Mouse (Mus musculus): Measurements from ENCODE around the gene Enoph1. TPM values are rescaled to one million over a fixed set of nuclear protein-coding genes. Genes with fewer than 3 reads are reported as not detected.

Enoph1 gene
- polyA plus RNA-seq (2015; fragmentation: Nextera tagmentation; extraction: Ambion mirVana): 28.2 and 29.5 TPM in 2 replicates

DNA sequence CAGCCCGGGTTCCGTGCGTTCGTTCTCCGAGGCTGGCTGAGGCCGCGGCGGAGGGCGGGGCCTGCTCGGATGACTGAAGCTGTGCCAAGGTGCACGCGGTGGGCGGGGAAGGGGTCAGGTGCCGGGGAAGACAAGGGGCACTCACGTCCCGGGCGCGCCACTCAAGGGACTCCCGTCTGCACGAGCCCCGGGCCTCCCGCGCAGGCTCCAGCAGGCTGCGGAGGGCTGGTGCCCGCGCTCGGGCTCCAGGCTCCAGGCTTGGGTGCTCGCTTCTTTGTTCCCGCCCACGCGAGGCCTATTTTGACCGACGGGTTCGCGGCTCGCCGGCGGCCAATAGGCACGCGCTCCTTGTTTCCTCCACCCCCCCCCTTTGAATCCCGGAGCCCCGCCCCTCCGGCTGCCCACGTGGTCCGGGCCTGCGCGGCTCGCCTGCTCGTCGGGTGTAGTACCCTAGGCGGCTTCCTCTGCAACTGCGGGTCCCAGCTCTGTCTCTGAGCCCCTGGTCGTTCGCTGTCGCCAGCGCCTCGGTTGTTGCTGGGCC lies at the start of gene Enoph1, which contains the start of gene Hnrnpdl:
Enoph1 (plus strand) TSS at position 384 of the 541 bp plus-strand sequence.
Hnrnpdl (minus strand) TSS at position 63 of the 541 bp plus-strand sequence.
- Histone ChIP-seq H3K4me1 (ENCODE audit: control insufficient read depth, insufficient read depth, low read length) (peaks cover 28% of the 10 kb centered on the region), H3K9ac (ENCODE audit: low read length) (peak within 1 kb of the TSS; percentile 99), H3K27me3 (ENCODE audit: control insufficient read depth, insufficient read depth, low read length) (no peaks in the 10 kb centered on the region), H3K4me3 (ENCODE audit: low read length) (peak within 1 kb of the TSS; percentile 81), H3K4me2 (ENCODE audit: low read depth, low read length) (peak within 1 kb of the TSS; percentile 96), H3K27ac (ENCODE audit: low read length) (peak within 1 kb of the TSS; percentile 98), H3K9me3 (replicated peaks; ENCODE audit: control insufficient read depth, low read length) (no peaks in the 10 kb centered on the region), H3K36me3 (ENCODE audit: control insufficient read depth, insufficient read depth) (peaks cover 7% of the 10 kb centered on the region)
- WGBS: under 1% methylated on average over 57 of the region's 57 CpGs
- ATAC-seq (replicated peaks; ENCODE audit: extremely low read depth, insufficient read depth, low FRiP score): peak; percentile 83

DNA sequence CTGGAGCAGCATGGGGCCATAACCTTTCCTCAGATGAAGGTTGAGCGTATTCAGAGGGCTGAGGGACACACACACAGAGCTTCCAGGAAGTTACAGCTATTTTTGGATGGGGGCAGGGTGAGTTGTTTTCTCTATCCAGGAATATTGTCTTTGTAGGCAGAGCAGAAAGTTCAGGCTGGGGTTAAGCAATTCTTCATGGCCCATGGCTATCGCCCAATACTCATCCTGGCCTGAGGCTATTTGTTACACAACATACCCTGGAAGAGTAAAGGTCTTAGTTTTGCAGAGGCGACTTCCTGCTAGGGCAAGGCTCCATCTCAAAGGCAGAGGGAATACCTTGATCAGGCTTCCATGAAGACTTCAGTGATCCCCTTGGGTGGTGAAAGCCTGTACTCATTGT lies 45.6 kb upstream of the Enoph1 start:
- Histone ChIP-seq H3K4me3 (ENCODE audit: low read length) (no peak overlapping the region), H3K4me2 (ENCODE audit: low read depth, low read length) (no peak overlapping the region), H3K27me3 (ENCODE audit: control insufficient read depth, insufficient read depth, low read length) (no peaks in the 10 kb centered on the region), H3K4me1 (ENCODE audit: control insufficient read depth, insufficient read depth, low read length) (no peaks in the 10 kb centered on the region), H3K27ac (ENCODE audit: low read length) (no peak overlapping the region), H3K9me3 (replicated peaks; ENCODE audit: control insufficient read depth, low read length) (peaks cover 9% of the 10 kb centered on the region; the same call in 1 of the 2 replicates), H3K9ac (ENCODE audit: low read length) (no peak overlapping the region), H3K36me3 (ENCODE audit: control insufficient read depth, insufficient read depth) (no peaks in the 10 kb centered on the region)
- no peak for ATAC-seq (replicated peaks; ENCODE audit: extremely low read depth, insufficient read depth, low FRiP score)
- 67% methylated on average over 3 of the region's 3 CpGs for WGBS

DNA sequence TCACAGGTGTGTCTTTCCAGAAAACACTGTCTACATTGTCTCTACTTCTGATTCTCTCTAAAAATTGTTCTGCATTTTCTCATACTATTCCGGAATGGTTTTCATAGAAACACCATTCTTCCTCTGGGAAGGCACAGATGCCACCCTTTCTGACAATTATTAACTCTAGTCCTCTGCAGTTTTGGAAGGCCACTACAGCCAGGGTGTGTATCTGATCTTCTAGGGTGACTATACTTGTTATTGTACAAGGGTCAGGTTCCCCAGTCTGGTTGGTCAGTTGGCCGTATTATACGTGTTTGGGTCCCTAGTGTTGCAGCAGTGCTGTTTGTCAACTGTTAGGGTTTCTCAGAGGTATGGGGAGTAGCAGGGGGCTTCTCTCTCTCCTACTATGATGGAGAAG lies 45.1 kb upstream of the Enoph1 start:
- no peak for ATAC-seq (replicated peaks; ENCODE audit: extremely low read depth, insufficient read depth, low FRiP score)
- Histone ChIP-seq H3K27me3 (ENCODE audit: control insufficient read depth, insufficient read depth, low read length) (no peaks in the 10 kb centered on the region), H3K4me1 (ENCODE audit: control insufficient read depth, insufficient read depth, low read length) (no peaks in the 10 kb centered on the region), H3K9me3 (replicated peaks; ENCODE audit: control insufficient read depth, low read length) (peaks cover 9% of the 10 kb centered on the region; the same call in 1 of the 2 replicates), H3K9ac (ENCODE audit: low read length) (no peak overlapping the region), H3K27ac (ENCODE audit: low read length) (no peak overlapping the region), H3K36me3 (ENCODE audit: control insufficient read depth, insufficient read depth) (no peaks in the 10 kb centered on the region), H3K4me3 (ENCODE audit: low read length) (no peak overlapping the region), H3K4me2 (ENCODE audit: low read depth, low read length) (no peak overlapping the region)
- WGBS: 89% methylated on average over 3 of the region's 3 CpGs

DNA sequence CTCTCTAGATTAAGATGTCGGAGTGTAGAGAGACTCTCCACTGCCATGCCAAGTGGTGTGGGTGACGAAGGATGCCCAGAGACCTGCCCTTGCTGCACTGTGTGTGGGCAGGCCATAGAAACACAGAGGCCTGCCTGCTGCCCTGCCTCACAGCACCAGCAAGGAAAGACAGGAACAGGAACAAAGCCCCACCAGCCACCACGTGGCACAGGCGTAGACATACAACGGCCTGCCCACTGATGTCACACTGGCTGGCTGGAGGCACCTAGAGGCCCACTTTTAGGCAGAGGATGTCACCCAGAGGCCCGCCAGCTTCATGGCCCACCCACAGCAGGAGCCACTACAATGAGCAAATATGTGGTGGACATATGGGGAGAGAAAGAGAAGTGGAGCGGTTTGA lies 39.7 kb upstream of the Enoph1 start:
- no peak for ATAC-seq (replicated peaks; ENCODE audit: extremely low read depth, insufficient read depth, low FRiP score)
- Histone ChIP-seq H3K4me2 (ENCODE audit: low read depth, low read length) (no peak overlapping the region), H3K4me3 (ENCODE audit: low read length) (no peak overlapping the region), H3K36me3 (ENCODE audit: control insufficient read depth, insufficient read depth) (no peaks in the 10 kb centered on the region), H3K27ac (ENCODE audit: low read length) (no peak overlapping the region), H3K9ac (ENCODE audit: low read length) (no peak overlapping the region), H3K27me3 (ENCODE audit: control insufficient read depth, insufficient read depth, low read length) (no peaks in the 10 kb centered on the region), H3K4me1 (ENCODE audit: control insufficient read depth, insufficient read depth, low read length) (no peaks in the 10 kb centered on the region; the same call in 1 of the 2 replicates), H3K9me3 (replicated peaks; ENCODE audit: control insufficient read depth, low read length) (peaks cover 9% of the 10 kb centered on the region; the same call in 1 of the 2 replicates)
- 71% methylated on average over 7 of the region's 7 CpGs for WGBS

DNA sequence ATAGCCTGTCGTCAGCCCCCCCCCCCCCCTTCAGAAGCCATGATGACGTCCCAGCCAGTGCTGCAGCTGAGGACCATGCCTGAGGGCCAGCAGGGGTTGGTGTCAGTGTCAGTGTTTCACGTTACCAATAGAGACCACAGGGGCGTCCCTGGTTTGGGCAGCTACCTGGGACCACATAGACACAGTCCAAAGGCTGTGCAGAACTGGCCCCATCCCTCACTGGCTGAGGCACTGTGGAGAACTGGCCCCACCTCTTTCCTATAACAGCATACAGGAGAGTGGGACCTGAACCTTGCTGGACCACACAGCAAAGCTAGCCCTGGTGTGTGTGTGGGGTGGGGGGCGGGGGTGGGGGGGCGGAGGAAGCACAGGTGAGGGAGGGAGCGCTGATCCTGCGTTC lies 39.3 kb upstream of the Enoph1 start:
- Histone ChIP-seq H3K9ac (ENCODE audit: low read length) (no peak overlapping the region), H3K4me3 (ENCODE audit: low read length) (no peak overlapping the region), H3K4me1 (ENCODE audit: control insufficient read depth, insufficient read depth, low read length) (peaks cover 2% of the 10 kb centered on the region), H3K4me2 (ENCODE audit: low read depth, low read length) (no peak overlapping the region), H3K36me3 (ENCODE audit: control insufficient read depth, insufficient read depth) (no peaks in the 10 kb centered on the region), H3K27ac (ENCODE audit: low read length) (no peak overlapping the region), H3K9me3 (replicated peaks; ENCODE audit: control insufficient read depth, low read length) (peaks cover 9% of the 10 kb centered on the region; the same call in 1 of the 2 replicates), H3K27me3 (ENCODE audit: control insufficient read depth, insufficient read depth, low read length) (no peaks in the 10 kb centered on the region)
- whole genome bisulfite sequencing: 48% methylated on average over 7 of the region's 8 CpGs
- no peak for ATAC-seq (replicated peaks; ENCODE audit: extremely low read depth, insufficient read depth, low FRiP score)

DNA sequence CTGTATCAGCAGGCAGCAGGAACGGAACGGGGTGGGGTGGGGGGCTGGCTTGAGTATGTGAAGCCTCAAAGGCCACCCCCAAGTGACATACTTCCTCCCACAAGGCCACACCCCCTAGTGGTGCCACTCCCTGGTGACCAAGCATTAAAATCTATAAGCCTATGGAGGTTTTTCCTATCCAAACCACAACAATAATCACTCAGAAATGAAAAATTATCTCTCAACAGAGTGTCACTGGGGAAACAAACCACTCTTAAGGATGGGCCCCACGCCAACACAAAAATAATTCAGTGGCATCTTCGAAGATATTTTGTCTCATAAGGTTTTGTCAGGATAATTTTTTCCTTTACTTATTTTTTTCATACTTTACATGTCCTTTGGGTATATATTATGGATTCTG lies 35.9 kb upstream of the Enoph1 start:
- 68% methylated on average over 4 of the region's 4 CpGs for WGBS
- Histone ChIP-seq H3K9ac (ENCODE audit: low read length) (no peak overlapping the region), H3K27me3 (ENCODE audit: control insufficient read depth, insufficient read depth, low read length) (no peaks in the 10 kb centered on the region), H3K4me2 (ENCODE audit: low read depth, low read length) (no peak overlapping the region), H3K9me3 (replicated peaks; ENCODE audit: control insufficient read depth, low read length) (no peaks in the 10 kb centered on the region), H3K27ac (ENCODE audit: low read length) (no peak overlapping the region), H3K36me3 (ENCODE audit: control insufficient read depth, insufficient read depth) (no peaks in the 10 kb centered on the region), H3K4me3 (ENCODE audit: low read length) (no peak overlapping the region), H3K4me1 (ENCODE audit: control insufficient read depth, insufficient read depth, low read length) (peaks cover 12% of the 10 kb centered on the region)
- ATAC-seq (replicated peaks; ENCODE audit: extremely low read depth, insufficient read depth, low FRiP score): no peak

DNA sequence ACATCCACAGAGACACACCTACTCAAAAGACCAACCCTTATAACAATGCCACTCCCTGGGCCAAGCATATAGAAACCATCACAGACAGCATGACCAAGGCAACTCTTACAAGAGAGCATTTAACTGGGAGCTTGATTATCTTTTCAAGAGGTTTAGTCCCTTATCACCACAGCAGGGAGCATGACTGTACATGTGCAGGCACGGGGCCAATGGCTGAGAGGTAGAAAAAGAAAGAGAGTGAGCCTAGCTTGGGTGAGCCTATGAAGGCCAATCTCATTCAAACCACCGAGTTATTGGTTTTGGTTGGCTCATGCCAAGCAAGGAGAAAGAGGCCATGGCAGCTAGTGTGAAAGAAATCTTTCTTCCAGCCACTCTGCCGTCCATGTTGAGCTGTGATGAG lies 34.4 kb upstream of the Enoph1 start:
- Histone ChIP-seq H3K4me2 (ENCODE audit: low read depth, low read length) (no peak overlapping the region), H3K36me3 (ENCODE audit: control insufficient read depth, insufficient read depth) (no peaks in the 10 kb centered on the region), H3K27me3 (ENCODE audit: control insufficient read depth, insufficient read depth, low read length) (no peaks in the 10 kb centered on the region), H3K9ac (ENCODE audit: low read length) (no peak overlapping the region), H3K27ac (ENCODE audit: low read length) (peak overlapping the region; percentile 66; the same call in 1 of the 2 replicates), H3K4me3 (ENCODE audit: low read length) (no peak overlapping the region), H3K4me1 (ENCODE audit: control insufficient read depth, insufficient read depth, low read length) (peaks cover 12% of the 10 kb centered on the region), H3K9me3 (replicated peaks; ENCODE audit: control insufficient read depth, low read length) (no peaks in the 10 kb centered on the region)
- peak; percentile 64; the same call in 1 of the 2 replicates for ATAC-seq (replicated peaks; ENCODE audit: extremely low read depth, insufficient read depth, low FRiP score)
- 34% methylated on average over 3 of the region's 3 CpGs for WGBS

DNA sequence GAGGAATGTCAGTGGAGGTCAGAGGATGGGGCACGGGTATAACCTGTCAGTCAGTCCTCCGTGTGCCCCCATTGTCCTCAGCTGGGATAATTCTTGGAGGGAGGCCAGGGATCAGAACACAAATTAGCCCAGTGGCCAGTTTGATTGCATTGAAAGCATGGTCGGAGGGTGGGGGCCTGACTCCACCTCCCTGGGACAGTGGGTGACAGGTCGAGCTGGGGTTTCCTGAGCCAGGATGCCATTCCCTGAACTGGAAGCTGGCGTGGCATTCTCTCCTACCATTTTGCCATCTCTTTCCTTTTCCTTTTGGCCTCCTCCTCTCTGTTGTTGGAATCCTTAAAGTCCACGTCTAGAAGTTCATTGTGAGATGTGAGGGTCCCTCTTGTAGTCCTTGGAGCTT lies 33.9 kb upstream of the Enoph1 start:
- ATAC-seq (replicated peaks; ENCODE audit: extremely low read depth, insufficient read depth, low FRiP score): no peak
- 51% methylated on average over 6 of the region's 6 CpGs for WGBS
- H3K27ac ChIP-seq (ENCODE audit: low read length): peak overlapping the region; percentile 66
- no peak overlapping the region for H3K4me3 ChIP-seq (ENCODE audit: low read length)
- no peaks in the 10 kb centered on the region for H3K9me3 ChIP-seq (replicated peaks; ENCODE audit: control insufficient read depth, low read length)
- H3K4me2 ChIP-seq (ENCODE audit: low read depth, low read length): no peak overlapping the region
- H3K9ac ChIP-seq (ENCODE audit: low read length): 0 out of 2 replicates have a peak overlapping the region, but pooled peaks have one; percentile 19
- H3K27me3 ChIP-seq (ENCODE audit: control insufficient read depth, insufficient read depth, low read length): no peaks in the 10 kb centered on the region
- H3K36me3 ChIP-seq (ENCODE audit: control insufficient read depth, insufficient read depth): no peaks in the 10 kb centered on the region
- peaks cover 12% of the 10 kb centered on the region for H3K4me1 ChIP-seq (ENCODE audit: control insufficient read depth, insufficient read depth, low read length)

DNA sequence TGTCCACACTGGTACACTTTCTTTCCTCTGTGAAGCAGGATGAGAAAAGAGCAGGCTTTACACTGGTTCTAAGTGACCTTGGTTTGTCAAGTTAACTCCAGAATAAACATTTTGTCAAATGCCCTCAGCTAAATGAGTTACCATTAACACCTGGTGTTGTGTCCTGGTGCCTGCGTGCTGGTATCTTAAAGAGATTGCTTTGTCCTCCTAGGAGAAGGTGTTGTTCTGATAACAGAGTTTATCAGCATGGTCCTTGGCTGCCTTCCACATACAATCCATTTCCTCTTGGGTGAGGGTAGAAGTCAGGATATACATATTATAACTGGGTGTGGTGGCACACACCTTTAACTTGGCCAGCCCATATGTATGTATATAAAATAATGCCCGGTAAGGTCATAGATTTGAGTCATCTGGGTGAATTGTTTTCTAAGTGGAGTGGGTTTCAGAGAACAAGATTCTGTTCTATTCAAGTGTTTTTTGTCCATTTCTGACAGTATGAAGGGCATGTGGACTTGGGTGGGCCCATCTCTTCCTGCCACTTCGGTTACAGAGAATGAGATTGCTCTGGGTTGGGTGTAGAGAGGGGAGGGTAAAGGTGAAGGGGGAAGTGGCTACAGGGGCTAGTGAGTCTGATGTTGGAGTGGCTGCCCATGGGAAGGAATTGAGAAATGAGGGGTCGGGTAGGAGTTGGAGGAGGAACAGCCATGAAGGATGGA lies 33.3 kb upstream of the Enoph1 start:
- Histone ChIP-seq H3K9me3 (replicated peaks; ENCODE audit: control insufficient read depth, low read length) (no peaks in the 10 kb centered on the region), H3K27ac (ENCODE audit: low read length) (peak overlapping the region; percentile 66)
- no peak for ATAC-seq (replicated peaks; ENCODE audit: extremely low read depth, insufficient read depth, low FRiP score)

More for the DNA sequence above, 33.3 kb upstream of the Enoph1 start:
- 66% methylated on average over 4 of the region's 4 CpGs for WGBS
- no peaks in the 10 kb centered on the region for H3K27me3 ChIP-seq (ENCODE audit: control insufficient read depth, insufficient read depth, low read length)
- H3K9ac ChIP-seq (ENCODE audit: low read length): no peak overlapping the region
- no peak overlapping the region for H3K4me2 ChIP-seq (ENCODE audit: low read depth, low read length)
- peaks cover 12% of the 10 kb centered on the region for H3K4me1 ChIP-seq (ENCODE audit: control insufficient read depth, insufficient read depth, low read length)
- no peaks in the 10 kb centered on the region for H3K36me3 ChIP-seq (ENCODE audit: control insufficient read depth, insufficient read depth)
- no peak overlapping the region for H3K4me3 ChIP-seq (ENCODE audit: low read length)

Measured in heart, embryonic 16.5 days (tissue).